Mouse (Mus musculus): ENCODE results near the gene Ddx4. TPM values are rescaled to one million over a fixed set of nuclear protein-coding genes. Genes with fewer than 3 reads are reported as not detected.

Gene Ddx4
- not detected for polyA plus RNA-seq (2014; fragmentation: Illumina TruSeq; extraction: RNeasy Lipid Tissue Mini Kit (QIAGEN cat#74804); ENCODE audit: low read depth, low replicate concordance)

GRCm38 (mm10) chr13:112652205-112652604 is at the start of gene Ddx4:
Ddx4 (minus strand) TSS chr13:112652475.

GRCm38 (mm10) chr13:112660574-112661381 is 8.5 kb upstream of the Ddx4 start, which contains the start of gene Slc38a9:
Slc38a9 (plus strand) TSS chr13:112660751.

GRCm38 (mm10) chr13:112594260-112594659 is 58.0 kb downstream of the Ddx4 start, which contains the start of gene Il31ra:
Il31ra (minus strand) TSS chr13:112594360.

Other genes with a start within 250 kb of the Ddx4 start
- 58.8 TPM for gene Il6st, start 188.4 kb downstream of the Ddx4 start, polyA plus RNA-seq (2014; fragmentation: Illumina TruSeq; extraction: RNeasy Lipid Tissue Mini Kit (QIAGEN cat#74804); ENCODE audit: low read depth, low replicate concordance)
- not detected for gene Il31ra, start 58.1 kb downstream of the Ddx4 start, polyA plus RNA-seq (2014; fragmentation: Illumina TruSeq; extraction: RNeasy Lipid Tissue Mini Kit (QIAGEN cat#74804); ENCODE audit: low read depth, low replicate concordance)
- 11.9 TPM for gene Slc38a9, start 8.3 kb upstream of the Ddx4 start, polyA plus RNA-seq (2014; fragmentation: Illumina TruSeq; extraction: RNeasy Lipid Tissue Mini Kit (QIAGEN cat#74804); ENCODE audit: low read depth, low replicate concordance)
- 109 TPM for gene Plpp1, start 148.3 kb upstream of the Ddx4 start, polyA plus RNA-seq (2014; fragmentation: Illumina TruSeq; extraction: RNeasy Lipid Tissue Mini Kit (QIAGEN cat#74804); ENCODE audit: low read depth, low replicate concordance)

Measured in sigmoid colon, adult 10 weeks (tissue).